Mouse (Mus musculus) brain, embryonic 14.5 days (tissue): ENCODE results near the gene Gnb4.

Experiments used
- CTCF ChIP-seq: fragments of 200-500 bp; IDR thresholded peaks from 2 replicates; pipeline ENCODE4 v1.5.1; 2012; ENCODE audit warnings: inconsistent platforms, mild to moderate bottlenecking, moderate library complexity, borderline replicate concordance; ENCODE audit not compliant: insufficient read depth, insufficient read length; ENCODE audit errors: extremely low read depth
- POLR2A ChIP-seq: fragments of 200-500 bp; IDR thresholded peaks from 2 replicates; pipeline ENCODE4 v1.6.1; 2012; ENCODE audit warnings: mild to moderate bottlenecking, inconsistent platforms, borderline replicate concordance; ENCODE audit not compliant: poor library complexity, insufficient read depth, insufficient read length, severe bottlenecking; ENCODE audit errors: extremely low read depth

DNA sequence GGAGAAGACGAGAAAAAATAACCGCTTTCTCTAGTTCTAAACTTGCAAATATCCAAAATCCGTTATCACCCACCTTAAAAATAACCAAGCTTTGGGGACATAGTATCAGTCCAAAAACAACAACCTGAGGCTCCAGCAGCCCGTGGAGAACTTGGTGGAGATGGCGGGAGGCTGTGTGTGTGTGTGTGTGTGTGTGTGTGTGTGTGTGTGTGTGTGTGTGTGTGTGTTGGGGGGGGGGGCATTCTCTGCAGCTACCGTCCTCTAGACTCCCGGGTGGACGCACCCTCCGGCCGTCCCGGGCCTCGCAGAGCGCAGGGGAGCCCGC, 417 bp downstream of the Gnb4 start:
- TF ChIP-seq CTCF (no peak), POLR2A (no peak)
